Mouse (Mus musculus) stomach, postnatal 0 days (tissue): ENCODE results near the gene Cactin.

Experiments used
- CTCF ChIP-seq: IDR thresholded peaks from 2 replicates; pipeline ENCODE4 v1.5.1; 2016; ENCODE audit warnings: antibody characterized with exemption, low read depth, mild to moderate bottlenecking, moderate library complexity
- EP300 ChIP-seq: optimal IDR thresholded peaks from 2 replicates; pipeline ENCODE3; 2016; ENCODE audit warnings: antibody characterized with exemption

DNA sequence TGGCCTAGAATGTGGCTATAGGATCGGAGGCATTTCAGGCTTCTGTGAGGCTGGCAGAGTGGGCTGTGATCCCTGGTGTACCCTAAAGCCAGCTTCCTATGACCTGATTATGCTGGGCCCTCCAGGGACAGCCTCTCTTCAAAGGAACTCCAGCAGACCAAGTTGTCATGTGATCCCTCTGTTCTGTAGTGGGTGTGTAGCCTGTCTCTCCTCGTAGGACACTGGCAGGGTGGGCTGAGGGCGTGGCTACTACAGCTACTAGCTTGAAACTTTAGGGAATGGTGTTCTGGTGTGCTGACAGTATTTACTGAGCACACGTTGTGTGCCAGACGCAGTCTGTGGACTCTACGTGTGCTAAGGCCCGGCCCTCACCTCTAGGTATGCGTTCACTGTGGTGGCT lies 39.8 kb downstream of the Cactin start:
- no peak for TF ChIP-seq CTCF
- TF ChIP-seq EP300, result no peak
